Mouse (Mus musculus) embryo, embryonic 11.5 days (tissue): Measurements from ENCODE around the gene Hdac4.

ENCODE experiments used
- DNase-seq: peaks from one replicate; pipeline ENCODE4 v3.0.0-alpha.2; 2012; ENCODE audit warnings: low read depth, low spot score

Hdac4 gene

DNA sequence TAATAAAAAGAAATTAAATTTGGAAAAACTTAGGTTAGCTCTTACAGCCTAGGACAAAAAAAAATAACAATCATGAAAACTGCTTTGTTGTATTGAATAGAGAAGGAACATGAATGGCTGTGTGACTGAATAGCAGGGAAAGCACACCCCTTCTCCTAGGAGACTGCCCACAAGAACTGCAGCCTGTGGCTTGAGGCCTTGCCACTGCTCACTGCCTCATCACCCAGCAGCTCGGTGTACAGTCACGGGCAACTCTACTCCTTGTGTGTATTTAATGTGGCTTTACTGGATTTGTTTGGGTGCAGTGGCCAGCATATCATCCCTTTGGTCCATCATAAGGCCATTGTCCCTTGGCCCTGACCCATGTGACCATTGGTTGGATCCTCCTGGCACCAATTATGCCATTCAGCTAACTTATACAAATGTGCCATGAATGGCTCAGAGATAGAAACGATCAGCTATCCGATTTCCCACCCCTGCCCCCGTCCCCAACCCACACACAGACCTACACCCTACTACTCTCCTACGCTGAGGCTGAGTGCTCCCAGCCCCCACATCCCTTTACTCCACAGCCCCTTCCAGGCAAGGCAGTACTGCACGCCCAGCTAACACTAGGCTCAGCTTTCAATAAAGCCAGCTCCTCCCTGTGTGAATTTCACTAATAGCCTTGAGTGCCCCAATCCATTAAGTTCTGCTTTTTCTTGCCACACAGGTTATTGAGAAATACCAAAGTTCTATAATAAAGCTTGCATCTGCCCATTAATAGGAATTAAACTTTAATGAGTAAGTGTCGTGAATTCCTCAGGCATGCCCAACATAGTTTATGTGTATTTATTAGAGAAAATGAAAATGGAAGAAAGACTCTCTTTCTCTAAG lies 134.1 kb downstream of the Hdac4 start:
- DNase-seq, result no peak

DNA sequence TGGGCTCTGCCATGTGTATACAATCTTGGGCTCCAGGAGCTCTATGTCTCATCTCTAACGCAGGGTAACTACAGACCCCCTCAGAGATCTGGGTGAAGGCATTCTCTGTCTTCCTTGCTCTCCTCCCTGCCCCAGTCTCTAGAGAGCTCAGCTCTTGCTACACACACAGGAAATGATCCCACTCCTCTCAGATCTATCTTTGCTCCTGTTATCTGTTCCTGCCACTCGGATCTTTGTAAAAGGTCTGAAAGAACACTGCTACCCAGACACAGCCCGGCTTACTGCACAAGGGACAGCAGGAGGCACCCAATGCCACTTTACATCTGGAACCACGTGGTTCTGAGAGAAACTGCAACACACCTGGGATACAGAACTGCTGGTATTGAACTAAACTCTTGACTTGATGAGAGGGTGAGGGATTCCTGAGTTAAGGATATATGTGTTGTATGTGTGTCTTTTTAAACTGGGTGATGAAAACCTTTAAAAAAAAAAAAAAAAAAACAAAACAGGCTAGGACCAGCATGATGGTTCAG lies 134.9 kb downstream of the Hdac4 start:
- no peak for DNase-seq

DNA sequence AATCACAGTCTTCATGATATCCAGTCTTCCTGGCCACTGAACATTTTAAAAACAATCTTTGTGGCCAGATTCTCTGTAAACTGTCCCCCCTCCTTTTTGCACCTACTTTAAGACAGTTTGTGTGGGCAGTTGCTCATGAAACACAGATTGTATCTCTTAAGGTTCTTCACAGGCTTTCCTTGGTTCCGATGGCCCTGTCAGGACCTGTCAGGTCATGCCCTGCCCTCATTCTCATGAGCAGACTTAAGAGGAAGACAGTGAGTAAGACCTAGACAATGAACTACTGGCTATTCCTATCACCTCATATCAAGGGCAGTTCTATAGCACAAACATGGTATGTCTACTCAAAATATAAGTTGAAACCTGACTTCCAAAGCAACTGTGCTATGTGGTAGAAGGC lies 135.9 kb downstream of the Hdac4 start:
- DNase-seq, result no peak

DNA sequence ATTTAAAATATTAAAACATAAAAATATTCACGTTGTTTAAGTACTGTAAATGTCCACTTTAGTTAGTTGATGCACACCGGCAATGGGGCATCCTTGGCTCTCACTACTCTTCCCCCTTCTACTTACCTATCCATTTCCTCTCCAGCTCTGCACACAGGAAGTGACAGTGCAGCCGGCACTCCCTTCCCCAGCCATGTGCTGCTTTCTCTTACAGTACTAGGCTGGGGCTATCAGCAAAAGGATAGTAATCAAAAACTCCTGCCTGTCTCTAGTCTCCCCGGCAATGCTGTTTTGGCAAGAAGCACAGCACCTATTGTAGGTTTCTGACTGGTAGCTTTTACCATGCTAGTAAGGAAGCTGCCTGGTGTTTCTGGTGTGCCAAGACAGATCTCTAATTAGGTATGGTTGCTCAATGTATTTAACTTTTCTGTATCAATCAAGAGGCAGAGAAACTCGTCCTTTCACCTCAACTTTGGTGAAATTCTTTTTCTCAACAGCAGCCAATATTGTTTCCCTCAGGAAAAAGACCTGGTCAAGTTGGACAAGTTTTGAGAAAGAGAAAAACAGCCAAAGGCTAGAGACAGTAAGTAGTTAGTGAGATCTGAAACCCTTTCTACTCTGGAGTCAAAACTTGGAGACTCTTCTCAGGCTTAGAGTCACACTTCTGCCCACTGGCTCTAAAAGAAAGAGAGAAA lies 136.6 kb downstream of the Hdac4 start:
- DNase-seq, result no peak

DNA sequence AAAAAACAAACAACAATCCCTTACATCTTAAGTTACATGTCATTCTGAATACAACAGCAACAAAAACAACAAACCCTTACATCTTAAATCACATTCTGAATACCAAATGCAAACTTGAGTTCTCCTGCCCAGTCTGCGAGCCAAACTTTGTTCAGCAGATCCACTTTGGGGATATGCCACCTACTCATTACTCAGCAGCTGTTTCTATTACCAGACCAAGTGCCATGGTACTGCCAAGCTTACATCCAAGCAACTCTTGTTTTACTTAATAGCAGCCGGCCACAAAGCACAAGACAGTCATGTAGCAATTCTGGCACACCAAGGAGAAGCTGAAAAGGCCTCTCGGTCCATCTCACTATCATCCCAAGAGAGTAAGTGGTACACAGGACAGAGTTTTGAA lies 138.4 kb downstream of the Hdac4 start:
- DNase-seq, result no peak

DNA sequence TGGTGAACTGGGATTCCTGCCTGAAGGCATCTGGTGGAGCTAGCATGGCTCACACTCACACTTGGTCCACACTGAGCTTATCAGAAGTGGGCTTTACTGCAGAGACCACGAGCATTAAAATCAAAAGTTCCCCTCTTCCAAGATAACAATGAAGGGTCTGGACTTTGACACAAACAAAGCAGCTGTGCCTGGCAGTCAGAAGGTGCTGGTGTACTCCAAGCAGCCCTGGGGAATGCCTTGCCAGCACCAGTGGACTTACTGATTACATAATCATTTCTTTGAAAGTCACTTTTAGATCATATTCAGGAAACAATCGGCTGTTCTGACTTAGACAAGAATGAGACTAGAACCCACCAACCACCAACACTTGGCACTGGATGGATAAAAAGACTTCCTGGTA lies 140.3 kb downstream of the Hdac4 start:
- no peak for DNase-seq

DNA sequence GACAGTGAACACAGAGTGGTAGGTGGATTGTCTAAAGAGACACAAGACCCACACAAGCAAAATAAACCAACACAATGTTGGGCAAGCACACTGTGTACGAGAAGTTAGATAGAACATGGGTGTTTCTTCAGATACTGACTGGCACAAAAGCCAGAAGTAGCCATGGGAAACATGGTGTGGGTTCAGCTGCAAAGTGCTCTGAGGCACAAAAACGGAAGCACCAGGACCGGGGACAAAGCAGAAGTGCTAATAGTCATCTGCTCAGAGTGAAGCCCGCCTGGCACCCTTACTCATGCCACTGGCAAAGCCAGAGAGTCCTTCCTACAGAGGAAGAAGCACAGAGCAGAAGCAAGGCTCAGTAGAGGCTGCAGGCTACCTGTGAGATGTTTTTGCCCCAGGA lies 143.3 kb downstream of the Hdac4 start:
- DNase-seq, result no peak

DNA sequence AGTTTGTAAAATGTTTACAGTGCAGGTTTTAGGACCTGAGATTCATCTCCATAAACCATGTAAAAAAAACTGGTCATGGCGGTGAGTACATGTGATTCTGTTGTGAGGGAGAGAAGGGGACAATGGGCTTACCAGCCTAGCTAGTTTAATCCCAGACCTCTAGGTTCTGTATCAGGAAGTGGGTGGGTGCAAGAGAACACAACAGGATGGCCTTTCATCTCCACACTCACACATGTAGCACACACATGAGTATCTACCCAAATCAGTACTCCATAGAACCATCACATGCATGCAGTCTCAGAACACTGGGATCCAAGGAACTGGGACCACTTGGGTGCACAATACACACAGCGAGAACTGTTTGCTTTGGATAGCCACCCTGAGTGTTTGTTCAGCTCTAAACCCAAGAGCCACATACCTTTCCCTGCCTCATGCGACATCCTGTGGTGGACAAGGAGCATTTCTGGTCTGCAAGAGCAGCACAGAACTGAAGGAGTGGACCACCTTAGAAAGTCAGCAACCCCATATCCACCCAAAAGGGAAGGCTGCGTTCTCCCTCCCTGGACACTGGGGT lies 143.9 kb downstream of the Hdac4 start:
- DNase-seq, result no peak

DNA sequence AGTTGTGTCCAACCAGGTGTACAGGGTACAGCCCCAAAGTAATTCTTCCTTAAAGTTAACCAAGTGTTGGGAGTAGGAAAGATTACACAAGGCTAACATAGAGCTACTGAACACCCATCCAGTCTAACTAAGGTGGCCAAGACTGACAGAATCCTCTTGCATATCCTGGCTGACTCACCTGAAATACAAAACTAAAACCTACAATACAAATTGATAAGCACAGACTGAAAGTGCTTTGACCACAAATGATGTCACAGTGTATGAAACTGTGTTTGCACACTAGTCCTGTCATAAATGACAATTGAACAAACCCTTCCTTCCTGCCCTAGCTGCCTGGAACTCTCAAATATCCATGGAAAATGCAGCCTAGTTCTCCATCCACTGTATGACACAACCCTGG lies 144.5 kb downstream of the Hdac4 start:
- DNase-seq, result no peak

DNA sequence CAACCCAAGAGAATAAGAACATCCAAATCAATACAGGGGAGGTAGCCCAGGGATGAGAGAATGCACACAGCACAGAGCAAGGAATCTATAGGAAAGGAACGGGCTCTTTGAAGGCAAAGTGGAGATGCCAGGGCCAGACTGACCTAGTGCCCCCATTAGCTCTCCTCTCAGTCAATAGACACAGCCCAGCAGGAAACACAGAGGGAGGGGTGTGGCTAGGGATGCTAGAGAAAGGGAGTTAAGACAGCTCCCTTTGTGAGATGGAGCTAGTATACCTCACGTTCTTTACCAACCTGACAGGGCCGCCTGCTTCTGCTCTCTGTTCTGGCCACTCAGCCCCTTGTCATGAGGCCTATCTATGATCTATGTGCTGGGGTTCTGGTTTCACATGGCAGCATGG lies 144.9 kb downstream of the Hdac4 start:
- DNase-seq, result no peak

DNA sequence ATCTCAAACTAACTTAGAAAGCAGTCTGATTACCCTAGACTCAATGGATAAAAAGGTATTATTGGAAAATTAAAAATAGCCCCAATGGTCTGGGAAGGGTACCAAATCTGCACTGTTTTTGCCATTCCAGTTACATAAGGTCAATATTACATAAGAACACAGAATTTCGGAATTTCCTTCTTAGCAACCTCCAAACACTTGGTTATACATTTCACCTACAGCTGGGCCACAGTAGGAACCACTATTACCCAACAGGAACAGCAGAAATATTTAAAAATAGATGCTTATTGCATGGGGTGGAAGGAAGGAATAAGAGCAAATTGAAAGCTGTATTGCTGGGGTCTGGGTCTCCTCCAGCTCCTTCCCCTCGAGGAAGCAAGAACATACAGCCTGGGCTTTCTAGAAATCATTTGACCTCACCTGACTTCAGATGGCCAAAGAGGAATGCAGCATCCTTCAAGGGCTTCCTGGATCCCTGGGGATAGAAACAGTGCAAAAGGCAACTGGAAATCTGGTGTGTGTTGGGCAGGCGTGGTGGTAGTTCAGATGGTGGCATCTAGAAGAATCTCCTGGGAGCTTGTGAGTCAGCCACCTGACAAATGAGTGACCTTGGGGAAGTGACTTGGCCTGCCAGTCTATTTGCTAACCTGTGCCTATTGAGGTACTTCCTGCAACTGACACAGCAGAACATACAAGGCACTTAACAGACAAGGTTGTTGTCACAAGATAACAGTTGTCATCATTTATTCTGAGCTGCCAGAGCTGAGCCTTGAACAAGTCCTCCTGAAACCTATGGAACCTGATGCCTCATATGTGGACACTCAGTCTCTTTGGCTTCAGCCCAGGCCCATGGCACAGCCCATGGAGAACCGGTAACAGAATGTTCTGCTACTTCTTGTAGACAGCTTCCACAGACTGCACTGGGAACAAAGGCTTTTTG lies 146.8 kb downstream of the Hdac4 start:
- no peak for DNase-seq

DNA sequence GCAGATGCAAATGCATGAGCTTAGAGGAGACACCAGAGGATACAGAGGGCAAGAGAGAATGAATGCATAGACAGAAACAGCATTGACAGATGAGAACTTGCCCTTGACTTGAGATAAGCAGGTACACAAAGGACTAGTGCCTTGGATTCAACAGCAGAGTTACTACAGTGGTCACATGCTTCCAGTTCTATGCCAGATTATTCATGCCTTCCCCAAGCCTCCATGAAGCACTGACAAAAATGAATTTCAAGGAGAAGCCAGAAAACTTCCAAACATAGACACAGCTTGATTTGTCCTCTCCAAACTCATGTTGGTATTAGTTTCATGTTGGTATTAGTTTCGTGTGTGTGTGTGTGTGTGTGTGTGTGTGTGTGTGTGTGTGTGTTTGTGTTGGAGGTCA lies 149.8 kb downstream of the Hdac4 start:
- no peak for DNase-seq

DNA sequence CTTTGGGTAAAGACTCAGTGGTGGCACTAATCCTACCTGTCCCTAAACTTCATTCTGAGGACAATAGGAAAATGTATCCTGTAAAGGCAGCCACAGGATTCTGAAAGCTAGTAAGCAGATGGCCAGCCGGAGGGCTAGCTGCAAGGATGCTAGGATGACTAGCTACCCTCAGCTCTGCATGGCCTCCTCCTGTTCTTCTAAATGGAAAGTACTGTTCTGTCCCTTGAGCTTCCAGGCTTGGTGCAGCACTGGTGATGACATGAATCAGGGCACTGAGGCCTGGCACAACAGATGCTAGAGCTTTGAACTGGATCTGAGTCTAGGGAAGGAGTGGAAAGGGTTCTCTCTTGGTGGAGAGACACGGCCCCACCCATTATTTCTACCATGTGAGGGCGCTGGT lies 150.6 kb downstream of the Hdac4 start:
- DNase-seq, result no peak

DNA sequence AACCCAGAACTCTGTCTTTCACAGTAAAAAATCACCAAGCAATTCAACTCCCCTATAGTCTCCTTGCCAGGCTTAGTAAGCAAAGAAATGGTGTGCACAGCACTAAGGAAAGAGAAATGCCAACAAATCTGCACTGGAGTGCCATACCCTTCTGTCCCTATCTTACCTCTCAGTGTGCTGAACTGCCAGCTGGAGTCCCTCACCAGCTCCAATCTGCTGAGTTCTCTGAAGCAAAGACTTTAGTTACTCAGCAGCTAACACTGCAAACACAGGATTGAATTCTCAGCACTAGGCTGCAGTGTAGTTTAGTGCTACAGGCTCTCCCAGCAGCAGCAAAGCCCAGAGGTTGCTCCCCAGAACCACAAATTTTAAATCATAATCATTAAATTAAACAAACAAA lies 151.5 kb downstream of the Hdac4 start:
- DNase-seq, result no peak

DNA sequence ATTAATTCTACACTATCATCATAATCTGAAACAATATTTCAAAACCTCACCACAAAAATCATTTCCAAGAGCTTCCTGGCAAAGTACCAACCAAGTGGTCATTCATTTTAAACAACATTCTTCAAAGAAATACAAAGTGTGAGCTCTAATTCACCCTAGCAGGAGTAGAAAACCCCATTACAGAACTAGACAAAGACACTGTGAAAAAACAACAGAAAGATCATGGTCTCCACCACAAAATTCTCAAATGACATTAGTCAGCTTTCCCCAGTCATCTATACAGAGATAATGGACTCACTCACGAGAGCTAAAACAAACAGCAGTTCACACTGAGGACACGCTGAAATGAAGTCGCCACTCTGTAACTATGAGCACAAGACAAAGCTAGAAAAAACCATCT lies 153.4 kb downstream of the Hdac4 start:
- no peak for DNase-seq

DNA sequence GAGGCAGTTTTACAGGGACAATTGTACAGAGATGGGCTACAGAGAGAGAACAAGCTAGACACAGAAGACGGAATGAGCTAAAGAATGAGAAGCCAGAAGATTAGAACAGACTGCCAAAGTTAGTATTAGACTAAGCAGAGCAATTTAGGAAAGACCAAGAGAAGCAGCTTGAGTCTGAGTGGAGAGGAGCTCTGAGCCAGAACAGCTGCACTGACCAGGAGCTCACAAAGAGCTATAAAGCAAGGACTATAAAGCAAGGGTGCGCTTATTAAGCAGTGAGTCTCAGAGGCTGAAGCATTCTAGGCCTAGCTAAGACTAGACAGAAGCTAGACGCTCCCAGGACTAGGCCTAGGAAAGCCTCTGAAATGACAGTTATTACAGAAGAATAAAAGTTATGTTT lies 154.2 kb downstream of the Hdac4 start:
- no peak for DNase-seq

DNA sequence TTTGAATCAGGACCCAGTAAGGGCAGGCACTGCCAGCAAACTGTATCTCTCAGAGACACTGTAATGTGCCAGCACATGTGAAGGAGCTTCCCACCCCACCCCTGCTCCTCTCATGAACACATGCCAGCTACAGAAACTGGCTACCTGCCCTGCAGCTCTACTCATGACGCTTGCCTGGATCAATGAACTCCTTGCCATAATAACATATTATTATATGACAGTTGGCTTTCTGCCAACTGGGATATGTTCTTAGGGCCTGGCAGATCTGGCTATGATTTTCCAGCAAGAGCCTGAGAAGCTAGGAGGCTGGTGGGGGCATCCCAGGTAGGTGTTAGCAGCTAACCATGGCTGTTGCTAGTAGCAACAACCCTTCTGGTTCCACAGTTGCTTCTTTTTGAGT lies 156.8 kb downstream of the Hdac4 start:
- no peak for DNase-seq

DNA sequence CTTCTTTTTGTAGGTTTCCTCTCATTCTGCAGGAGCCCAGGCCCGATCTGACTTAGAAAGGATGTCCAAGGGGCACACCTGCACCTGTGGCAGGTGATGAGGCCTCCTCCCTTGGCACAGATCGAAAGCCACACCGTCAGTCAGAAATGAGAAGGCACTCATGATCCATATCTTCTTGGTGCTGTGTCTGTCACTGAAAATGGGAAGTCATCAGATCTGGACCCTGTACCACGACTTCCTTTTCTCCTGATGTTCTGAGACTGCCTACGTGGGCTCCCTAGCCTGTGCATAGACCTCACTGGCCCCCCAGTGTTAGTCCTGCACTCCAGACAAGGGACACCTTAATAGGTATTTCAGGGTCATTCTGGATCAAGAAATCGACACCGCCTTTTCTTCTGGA lies 158.5 kb downstream of the Hdac4 start:
- DNase-seq, result no peak

DNA sequence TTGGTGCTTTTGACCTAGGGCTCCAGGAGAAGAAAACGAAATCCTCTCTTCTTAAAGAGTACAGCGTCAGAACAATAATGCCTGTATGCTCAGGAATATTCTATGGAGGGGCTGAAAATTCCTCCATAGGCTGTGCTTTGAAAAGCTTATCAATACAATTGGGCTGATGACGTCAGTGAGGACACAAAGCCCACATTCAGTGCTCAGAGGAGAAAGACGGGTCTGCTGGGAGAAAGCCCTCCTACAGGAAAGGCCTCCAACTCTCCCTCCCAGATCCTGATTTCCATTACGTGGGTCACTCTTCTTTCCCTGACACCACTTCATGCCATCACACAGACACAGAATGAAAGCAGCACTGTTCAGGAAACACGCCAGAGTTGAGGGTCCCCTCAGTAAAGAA lies 159.7 kb downstream of the Hdac4 start:
- no peak for DNase-seq

DNA sequence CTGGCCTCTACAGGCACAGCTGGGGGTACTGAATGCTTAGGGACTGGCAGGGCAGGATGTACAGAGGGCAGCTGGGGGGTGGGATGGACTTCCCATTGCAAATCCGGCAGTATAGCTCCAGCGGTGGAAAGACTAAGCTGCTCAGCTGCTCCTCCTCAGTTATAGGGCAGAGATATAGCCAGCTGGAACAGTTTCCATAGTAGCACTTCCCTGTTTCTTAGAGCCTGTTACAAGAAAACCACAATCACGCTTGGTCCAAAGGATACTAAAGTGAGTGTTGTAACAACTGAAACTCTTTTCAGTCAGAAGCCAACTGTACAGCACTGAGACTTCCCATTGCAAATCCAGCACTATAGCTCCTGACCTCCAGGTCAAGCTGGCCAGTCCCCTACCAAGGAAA lies 161.3 kb downstream of the Hdac4 start:
- no peak for DNase-seq

DNA sequence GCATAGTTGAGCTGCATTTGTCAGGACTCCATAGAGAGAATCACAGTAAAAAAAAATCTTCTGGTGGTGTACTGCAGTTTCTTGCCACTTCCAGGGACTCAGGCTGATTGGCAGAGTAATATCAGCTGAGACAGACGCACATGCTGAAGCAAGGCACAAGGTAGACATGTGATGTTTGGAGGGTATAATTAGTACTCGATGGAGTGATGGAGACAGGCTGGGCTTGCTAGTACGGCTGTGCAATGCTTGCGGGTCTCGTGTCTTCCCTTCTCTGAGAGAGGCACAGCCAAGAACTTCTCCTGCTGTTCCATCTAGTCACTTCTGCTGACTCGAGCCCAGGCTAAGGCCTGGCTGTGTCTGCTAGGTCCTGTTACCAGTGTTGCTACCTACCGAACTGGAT lies 162.0 kb downstream of the Hdac4 start:
- no peak for DNase-seq

DNA sequence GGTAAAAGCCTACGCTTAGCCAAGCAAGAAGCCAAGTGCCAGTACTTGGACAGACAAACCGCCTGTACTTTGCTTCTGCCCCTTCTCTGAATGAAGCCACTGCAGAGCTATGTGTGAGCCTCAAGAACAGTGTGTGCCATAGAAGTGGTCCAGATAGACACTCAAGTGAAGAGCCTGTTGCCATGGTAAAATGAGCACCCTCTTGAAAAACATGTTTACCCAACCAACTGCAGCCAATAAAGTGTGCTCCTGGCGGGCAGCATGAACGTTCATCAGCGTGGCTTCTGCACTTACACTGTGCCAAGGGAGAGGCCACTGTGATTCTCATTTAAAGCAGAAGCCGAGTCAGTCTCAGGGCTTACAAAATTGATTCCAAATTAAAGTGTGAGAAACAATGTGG lies 165.0 kb downstream of the Hdac4 start:
- no peak for DNase-seq
